Mouse (Mus musculus) cerebellum, adult 9-11 months (tissue): ENCODE data around the gene Stk32c.

ENCODE experiments used
- DNase-seq: peaks from one replicate; pipeline ENCODE4 v3.0.0; 2022

Stk32c gene

DNA sequence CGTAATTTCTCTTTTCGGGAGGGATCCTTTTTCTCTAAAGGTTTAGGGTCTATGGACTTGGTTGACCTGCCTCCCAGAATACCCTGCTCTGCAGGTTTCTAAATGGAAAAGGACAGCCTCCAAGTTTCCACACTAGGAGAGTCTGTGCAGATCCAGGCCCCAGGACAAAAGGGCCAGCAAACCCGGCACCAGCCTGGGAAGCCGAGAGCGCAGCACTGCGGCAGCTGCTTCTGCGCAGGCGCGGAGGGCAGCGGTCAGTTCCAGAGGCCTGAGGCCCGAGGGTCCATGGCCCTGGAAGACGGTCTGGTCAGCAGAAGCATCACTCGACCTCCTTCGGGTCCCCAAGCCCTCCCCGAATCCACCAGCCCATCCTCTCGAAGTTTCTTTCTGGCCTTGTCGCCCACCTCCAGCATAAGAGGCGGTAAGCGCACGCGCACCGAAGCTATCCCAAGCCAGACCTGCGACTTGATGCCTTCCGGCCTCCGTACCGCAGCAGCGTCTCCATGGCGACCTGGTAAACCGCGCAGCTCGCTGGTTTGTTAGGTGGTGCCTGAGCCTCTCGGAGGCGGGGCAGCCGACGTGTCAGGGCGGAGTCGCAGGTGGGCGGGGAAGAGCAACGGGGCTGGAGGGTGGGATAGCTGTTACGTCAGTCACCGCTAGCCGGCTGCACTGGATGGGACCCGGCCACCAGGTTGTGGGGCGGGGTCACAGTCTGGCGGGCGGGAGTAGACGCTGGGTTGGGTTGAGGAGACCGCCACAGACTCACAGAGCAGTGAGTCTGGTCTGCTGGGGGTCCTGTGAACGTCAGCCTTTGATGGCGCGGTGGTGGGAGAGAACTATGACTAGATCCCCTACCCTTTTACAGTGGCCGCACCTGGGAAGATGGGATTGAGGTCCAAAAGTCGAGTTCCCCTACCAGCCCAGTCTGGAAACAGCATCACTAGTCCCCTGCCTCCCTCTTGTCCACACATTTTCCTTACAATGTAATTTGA is at the start of gene Stk32c, which contains the start of gene Lrrc27:
TSS of gene Stk32c (minus strand) at position 554 of the 992 bp plus-strand sequence.
TSS of gene Lrrc27 (plus strand) at position 235 of the 992 bp plus-strand sequence.
- DNase-seq: peak; percentile 99

DNA sequence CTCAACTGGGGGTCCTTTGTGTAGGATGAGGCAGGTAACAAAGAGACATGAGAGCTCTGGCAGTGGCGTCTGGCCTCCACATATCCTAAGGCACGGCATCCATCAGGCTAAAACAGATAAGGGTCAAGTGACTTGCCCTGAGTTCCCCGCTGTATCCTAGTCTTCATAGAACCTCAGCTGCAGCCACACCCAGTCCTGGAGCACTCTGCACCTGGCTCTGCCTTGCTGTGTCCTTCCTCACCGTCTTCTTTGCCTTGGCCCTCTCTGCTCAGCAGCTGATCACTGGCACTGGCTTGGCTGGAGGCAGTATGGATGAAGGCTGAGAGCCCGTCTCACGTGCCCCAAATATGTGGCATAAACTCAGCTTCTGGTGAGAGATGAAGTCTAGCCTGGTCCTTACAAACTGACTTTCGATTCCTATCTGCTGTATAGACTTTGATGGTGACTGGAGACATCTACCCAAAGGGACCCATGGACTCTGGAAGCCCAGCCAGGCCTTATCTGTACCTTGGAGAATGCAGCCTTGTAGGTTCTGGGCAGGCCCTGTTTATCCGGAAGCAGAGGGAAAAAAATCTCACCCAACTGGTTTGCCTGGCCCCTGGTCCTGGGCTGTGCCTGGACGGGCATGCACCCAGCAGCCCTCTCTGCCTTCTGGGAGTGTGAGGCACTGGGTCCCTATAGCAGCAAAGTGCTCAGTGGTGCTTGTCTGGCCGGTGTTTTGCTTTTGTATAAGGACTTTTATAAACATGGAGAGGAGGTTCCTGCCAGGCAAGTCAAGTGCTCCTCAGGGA is 44.8 kb upstream of the Stk32c start:
- DNase-seq: no peak

DNA sequence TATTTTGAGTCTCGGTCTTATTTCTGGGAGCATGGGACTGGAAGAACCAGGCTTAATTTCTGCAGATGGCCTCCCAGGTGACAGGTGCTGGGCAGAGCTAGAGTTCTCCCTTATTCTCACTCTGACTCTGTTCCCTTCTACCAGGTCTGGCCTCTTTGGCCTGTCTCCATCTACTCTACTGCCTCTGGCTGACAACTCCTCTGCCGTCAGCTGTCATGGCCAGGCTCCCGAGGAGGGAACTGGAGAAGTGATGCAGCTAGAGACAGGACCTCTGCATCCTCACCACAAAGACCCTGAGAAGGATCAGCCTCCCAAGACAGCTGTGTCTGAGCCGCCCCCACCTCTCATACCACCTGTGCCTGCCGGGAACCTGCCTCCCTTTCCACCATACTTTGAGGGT is 41.5 kb upstream of the Stk32c start:
- no peak for DNase-seq

DNA sequence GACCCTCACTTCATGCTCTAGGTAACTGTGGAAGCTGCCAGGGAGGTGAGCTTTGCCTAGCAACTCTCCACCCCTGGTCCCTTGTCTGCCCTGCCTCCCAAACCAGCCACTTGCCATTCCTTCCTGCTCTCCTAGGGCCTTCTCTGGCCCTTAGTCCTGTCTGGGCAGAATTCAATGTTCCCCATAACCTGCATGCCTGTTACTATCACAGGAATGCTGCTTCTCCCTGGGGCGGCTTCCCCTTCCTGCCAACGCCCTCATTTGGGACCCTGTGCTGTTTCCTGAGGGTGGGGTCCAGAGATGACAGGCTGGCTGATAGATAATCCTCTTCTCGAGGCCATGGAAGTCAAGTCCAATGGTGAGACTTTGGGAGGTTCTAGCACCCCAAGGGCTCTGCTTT is 40.4 kb upstream of the Stk32c start:
- DNase-seq: no peak

DNA sequence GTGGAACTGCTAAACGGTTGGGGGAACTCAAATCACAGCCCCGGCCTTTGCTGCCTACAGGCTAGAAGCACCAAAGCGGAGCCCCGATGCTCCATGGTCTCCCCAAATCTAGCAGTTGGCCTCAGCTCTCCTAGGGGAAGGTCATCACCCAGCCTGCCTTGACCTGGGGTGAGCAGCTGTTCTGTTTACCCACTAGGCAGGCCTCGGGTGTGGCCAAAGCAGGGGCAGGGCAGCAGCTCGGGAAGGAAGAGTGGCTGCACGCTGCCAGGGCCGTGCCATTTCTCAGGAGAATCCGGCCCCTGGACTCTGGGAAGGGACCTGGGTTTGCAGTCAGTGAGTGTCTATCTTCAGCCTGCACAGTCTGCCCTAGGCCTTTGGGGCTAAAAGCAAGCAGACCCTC is 39.9 kb upstream of the Stk32c start:
- no peak for DNase-seq

DNA sequence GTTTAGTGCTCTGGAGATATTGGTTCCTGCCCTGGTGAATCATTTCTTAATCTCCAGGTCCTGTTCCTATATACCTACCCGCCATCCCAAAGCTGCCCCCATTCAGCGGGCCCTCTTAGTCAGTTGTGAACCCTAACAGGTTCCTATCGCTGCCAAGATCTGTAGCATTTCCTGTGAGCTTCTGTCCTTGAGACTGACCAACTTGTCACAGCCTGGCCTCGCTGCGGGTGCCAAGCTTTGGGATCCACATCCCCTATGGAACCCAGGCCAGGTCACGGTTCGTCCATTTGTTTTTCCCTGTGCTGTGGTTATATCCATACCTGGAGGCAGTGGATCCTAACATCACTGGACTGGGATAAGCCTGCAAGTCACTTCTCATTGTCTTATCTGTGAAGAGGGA is 39.5 kb upstream of the Stk32c start:
- no peak for DNase-seq

DNA sequence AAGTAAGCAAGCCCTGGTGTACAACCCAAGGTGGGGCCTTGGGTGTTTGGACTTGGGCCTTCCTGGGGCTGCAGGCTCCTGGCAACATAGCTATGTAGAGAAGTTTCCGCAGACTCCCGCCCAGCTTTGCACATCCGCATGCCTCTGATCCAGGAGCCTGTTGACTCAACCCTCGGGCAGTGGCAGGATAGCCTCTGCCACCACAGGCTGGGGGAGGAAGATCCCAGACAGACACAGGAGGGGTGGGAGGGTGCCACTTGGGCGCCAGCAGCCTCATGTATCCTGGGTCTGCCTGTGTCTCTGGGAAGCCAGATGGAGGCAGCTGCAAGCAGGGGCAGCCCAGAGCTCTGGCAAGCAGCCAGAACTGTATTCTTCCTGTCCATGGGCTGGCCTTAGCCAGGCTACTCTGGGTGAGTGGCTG is 38.8 kb upstream of the Stk32c start:
- DNase-seq: no peak

DNA sequence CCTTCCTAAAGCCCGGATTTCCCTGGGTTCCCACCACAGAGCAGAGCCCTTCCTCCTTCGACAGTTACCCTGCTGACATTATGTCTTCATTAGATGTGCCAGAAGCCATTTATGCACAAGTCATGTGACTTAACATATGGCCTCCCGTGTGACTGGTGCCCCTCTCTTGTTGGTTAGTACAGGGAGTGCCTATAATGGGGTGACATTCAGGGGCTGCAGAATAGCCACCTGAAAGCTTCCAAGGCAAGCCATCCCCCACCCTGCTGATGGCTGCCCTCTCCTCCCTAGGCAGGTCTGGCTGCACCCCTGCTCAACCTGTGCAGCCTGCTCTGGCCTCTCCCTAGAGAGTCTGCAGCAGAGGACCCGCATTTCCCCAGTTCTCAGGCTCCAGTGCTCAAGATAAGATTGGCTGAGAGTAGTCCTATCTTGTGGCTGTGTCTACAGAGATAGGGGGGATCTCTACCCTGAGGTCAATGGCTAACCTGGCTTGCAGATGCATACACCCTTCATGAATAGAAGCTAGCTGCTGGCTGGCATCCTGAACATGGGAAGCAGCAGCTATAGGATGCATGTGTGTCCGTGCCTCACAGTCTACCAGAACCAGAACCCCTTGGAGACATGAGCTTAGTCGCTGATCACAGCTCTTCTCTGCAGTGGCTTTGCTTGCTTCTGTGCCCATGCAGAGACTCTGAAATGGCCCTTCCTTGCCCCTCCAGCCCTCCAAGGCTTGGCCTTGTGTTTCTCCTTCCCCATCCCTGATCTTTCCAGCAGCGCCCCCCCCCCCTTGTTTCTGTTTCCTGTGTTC is 36.5 kb upstream of the Stk32c start:
- peak; percentile 49 for DNase-seq

DNA sequence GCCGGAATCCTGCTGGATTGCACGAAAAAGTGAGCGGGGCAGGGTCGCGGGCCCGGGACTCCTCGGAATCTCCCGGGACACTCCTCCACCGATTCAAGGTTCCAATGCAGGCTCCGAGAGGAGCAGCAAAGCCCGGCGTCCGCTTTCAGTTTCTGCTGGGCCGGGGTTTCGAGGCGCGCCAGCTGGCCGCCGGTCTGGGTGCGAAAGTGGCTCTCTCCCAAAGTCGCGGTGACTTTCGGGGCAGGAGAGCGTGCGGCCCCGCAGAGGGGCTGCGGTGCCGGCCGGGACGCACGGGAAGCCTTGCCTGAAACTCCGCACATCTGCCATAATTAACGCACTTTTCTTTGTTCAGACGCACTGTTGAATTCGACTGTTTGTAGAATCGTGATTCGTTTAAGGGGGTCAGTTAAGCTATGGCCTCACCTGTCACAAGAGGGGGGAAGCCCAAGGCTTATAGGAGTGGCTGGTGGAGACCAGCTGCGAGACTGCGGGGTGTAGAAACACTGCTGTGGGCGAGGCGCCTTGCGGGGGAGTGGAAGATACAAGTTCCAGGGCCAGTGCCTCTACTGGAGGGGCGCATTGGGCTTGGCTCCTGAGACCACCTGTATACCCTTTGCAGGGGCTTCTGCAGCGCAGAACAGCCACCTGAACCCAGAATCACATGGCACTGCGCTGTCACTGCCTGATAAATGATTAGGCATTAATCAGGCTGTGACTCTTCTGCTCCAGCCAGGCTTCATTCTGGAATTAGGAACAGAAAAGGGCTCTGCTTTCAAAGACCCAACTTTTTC is 35.7 kb upstream of the Stk32c start:
- DNase-seq: peak; percentile 50

DNA sequence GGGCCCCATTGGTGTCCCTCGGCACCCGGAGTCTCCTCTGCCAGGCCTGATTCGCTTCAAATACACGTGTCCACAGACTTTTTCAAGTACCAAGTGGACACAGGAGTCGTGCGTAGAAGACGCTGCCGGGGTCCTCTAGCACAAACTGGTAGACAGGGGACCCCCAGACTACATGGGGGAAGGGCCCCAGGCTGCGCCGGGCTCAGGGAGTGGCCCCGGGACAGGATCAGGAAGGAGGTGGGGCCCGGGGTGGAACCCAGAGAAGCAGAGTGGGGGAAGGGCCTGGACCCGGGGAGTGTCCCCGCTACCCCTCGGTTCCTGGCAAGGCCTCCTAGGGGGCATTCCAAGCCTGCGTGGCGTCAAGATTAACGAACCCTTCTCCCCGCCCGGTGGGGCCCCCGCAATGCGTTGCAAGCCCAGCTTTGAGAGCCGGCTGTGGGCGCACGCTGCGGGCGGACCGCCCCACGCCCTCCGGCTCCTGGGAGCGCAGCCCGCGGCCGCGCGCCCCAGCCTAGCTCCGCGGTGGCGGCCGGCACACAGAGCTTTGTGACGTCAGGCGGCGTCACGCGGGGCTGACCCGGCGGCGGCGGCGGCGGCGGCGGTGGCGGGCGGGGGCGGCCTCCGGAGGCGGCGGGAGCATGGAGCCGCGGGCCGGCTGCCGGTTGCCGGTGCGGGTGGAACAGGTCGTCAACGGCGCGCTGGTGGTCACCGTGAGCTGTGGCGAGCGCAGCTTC is 34.9 kb upstream of the Stk32c start, which contains the start of gene Pwwp2b:
TSS of gene Pwwp2b (plus strand) at position 602 of the 734 bp plus-strand sequence.
- DNase-seq: peak; percentile 78

DNA sequence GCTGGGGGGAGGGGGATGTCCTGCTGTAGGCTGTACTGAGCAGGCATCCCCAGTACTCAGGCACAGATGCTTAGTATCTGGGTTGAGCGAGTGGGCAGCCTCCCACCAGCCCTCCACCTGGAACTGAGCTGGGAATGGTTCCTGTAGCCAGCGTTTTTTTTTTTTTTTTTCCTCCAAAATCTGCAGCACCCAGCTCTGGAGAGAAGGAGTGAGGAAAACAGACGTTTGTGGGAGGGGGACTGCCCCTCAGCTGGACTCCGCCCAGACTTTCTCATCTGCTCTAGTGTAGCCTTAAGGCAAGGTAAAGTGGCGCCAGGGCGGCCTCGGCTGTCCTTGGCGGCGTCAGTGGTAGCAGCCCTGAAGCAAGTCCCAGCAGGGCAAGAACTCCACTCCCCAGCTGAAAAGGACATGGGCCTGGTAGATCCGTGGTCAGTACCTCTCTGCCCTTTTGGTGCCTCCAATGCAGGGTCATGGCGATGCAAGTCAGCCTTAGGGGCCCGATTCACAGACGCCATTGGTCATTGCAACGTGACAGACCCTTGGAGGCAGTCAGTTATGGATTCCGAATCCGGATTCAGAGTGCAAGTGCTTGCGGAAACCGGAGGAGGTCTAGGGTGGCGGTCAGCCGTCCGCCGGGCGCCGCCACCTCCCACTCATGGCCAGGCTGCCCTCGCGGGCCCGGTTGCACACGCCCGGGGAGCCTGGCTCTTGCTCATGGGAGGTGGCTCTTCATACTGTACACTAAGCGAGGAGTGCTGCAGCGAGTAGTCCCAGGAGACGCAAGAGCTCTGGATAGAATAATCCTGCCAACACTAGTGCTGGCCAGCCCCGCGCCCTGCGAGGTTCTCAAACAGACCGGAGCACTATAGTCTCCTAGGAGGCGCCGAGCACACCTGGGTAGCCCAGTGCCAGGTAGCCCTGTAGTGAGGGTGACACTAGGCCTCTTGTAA is 34.1 kb upstream of the Stk32c start:
- peak; percentile 53 for DNase-seq

DNA sequence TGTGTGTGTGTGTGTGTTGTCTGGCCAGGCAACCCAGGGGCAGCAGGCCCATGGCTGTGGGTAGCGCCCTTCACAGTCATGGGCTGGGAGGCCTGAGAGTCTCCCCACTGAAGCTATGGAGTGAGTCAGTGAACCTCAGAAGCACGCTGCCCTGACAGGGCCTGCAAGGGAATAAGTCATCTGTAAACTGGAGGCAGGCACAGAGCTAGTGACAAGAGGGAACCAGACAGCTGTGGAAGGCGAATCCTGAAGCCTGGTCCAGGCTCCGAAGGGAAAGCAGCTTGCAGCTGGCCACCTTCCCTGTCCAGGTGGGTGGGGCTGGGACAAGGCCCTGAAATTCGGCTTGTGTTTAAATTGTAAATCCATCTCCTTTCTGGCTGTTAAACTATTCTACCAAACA is 33.0 kb upstream of the Stk32c start:
- no peak for DNase-seq

DNA sequence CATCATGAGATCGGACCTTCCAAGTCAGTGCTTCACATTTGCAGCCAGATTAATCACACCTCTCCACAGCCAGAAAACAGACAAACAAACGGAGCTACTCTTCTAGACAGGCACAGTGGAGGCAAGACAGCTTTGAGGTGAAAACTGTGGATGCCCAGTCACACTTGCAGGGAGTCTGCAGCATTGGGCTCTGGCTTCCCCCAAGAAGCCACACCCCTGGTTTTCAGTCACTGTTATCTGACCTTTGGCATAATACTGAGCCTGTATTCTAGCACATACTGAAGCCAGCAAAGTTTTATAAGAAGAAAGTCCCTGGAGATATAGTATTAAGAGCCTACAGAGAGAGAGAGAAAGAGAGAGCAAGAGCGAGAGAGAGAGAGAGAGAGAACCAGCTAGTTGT is 26.3 kb upstream of the Stk32c start:
- DNase-seq: no peak

DNA sequence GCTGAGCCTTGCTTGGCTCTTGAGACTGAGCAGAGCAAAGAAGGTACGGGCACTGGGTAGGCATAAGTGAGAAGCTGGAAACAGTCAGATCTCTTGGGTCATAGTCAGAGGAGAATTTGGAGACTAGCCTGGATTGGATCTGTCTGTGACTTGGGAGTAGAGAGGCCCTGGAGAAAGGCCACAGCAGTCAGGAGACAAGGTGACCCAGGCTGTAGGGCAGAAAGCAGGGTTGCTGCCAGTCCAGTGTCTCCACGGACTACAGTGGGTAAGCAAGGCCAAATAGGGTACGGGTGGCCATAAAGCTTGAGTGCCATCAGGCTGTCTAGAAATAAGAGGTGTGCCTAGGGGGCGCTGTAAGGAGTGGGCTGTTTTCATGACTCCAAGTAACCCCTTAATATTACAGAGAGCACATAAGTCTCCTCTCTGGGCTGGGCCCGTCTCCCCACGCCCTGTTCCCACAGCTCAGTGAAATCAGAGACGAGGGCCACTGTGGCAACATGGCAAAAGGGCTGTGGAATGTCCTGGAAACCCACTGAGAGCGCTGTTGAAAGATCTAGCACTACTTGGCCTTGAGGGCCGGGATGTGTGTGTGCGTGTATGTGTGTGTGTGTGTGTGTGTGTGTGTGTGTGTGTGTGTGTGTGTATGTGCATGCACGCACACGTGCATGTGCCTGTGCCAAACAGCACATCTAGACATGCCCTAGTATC is 22.7 kb upstream of the Stk32c start:
- DNase-seq: peak; percentile 15

DNA sequence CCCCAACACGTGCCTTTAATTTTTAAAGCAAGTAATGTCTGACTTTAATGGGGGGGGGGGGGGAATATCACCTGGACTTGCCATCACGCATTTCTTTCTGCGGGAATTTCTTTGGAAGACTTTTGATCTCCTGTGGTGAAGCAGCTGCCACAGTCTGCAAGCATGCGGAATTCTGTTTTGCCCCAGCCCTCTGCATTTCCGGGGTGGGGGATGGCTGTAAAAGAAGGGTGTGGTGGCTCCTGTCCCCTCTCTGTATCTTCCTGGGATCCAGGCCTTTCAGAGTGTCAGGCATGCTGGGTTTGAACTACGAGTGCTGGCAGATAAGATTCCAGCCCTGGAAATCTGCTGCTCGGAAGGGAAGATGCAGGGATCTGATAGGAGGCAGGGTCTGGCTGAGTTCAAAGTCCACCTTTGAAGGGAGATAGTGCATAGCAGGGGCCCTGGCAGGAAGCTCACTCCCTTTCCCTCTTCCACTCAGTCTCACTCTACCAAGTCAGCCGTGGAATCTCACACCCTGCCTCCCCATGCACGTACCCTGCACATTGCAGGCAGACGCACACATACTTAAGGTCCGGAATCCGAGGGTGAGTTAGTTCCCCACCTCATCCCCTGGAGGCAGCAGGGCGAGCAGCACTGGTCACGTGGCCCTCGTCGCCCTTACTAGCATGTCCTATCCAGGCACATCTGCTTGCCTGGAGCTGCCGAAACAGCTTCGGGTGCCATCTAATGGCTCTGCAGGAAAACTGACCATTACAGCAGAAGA is 21.5 kb upstream of the Stk32c start:
- peak; percentile 18 for DNase-seq

DNA sequence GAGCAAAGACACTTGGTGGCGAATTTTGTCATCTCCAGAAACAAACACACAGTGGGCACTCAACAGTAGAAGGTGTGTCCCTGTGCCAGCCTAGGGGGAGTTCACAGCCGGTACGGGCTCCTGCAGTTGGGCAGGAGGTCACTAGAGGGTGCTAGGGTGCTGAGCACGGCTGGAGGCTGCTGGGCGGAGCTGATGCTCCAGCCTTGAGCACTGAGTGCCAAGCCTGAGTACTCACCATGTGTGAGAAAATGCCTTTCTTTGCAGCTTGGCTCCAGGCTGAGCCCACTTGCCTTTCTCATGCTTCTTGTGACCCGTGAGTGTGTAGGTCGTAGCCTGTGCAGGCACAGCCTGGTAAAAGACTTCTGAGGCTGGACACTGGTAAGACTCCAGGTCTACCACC is 20.6 kb upstream of the Stk32c start:
- DNase-seq: peak; percentile 87

DNA sequence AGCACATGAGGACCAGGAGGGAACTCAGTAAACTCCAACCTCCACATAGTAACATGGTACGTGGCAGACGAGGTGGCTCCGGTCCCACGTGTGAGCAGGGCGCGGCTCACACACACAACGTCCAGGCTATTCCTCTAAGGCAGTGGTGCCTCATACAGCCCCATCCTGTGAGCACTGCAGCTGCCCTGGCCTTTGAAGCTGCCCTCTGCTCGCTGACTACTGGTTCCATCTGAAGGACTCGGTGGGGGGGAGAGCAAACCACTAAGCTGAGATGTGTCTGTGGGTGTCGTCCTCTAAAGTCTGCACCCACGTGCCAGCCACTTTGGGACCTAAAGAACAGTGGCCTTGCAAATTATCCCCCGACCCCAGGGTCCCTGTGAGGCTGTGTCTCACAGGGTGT is 17.1 kb upstream of the Stk32c start:
- DNase-seq: no peak

DNA sequence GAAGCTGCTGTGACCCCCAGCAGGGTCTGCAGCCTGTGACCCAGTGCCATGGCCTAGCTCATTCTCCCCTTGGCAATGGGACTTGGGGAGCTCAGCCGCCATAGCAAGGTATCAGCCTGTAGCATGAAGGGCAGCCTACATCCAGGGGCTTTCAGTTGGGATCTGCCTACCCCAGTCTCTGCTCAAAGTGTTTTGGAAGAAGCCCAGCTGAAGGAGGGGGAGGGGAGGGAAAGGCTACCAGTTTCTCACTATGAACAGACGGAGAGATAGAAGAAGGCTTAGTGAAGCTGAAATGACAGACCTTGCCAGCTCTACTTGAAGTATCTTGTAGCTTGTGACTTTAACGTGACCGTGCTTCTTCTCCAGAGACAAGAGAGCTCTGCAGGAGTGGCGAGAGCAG is 16.7 kb upstream of the Stk32c start:
- no peak for DNase-seq
